Mouse (Mus musculus): ENCODE results near the gene Has1.

Has1 gene

GRCm38 (mm10) chr17:17845187-17846027 lies 9.6 kb downstream of the Has1 start:
- in situ Hi-C loops (cut with MboI, MseI), result loop anchor here (5.0 to 10.0 kb wide), 4 partner anchors 83 to 471 kb away; partner anchors contain the start of genes Lnpep (in 1 of the 2) and Riok2 (in 1 of the 2)

- in situ Hi-C loops (cut with MboI, MseI), result loop anchor here (5.0 to 10.0 kb wide), 4 partner anchors 82 to 470 kb away; partner anchors contain the start of genes Lnpep (in 1 of the 2) and Riok2 (in 1 of the 2)
Observed at GRCm38 (mm10) chr17:17844606-17845005, 10.4 kb downstream of the Has1 start.

DNA sequence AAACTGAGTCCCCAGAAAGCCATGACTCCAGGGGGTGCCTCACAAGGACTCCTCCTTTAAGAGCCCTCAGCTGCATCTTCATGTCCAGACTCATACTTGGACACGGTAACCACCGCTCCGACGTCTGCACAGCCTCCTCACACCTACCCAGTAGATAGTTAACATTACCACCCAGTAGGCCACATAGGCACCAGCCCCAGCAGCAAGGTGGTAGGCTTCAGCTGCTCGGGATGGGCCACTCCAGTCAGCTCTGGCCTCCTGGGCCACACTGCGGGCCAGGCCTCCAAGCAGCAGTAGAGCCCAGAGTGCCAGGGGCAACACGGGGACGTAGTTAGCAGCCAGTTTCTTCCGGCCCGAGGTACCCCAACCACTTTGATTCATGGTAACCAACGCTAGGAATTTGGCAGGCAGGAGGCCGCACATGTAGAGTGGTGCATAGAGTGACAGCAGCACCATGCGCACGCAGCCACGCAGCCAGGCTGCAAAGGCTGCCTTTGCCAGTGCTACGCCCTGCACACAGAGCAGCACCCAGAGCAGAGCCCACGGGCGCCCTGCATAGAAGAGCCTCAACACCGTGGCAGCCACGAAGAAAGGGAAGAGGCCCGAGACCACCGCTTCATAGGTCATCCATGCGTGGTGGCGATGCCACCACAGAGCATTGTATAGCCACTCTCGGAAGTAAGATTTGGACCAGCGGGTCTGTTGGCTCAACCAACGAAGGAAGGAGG lies 11.3 kb downstream of the Has1 start:
- in situ Hi-C loops (cut with MboI, MseI), result loop anchor here in 1 of 2 experiments (10.0 kb wide), 2 partner anchors 219 to 469 kb away; partner anchors contain the start of genes Lnpep and Riok2

GRCm38 (mm10) chr17:17840796-17841195 lies 14.2 kb downstream of the Has1 start:
- in situ Hi-C loops (cut with MboI, MseI), result loop anchor here in 1 of 2 experiments (10.0 kb wide), 2 partner anchors 216 to 466 kb away; partner anchors contain the start of genes Lnpep and Riok2

GRCm38 (mm10) chr17:17839276-17839675 lies 15.7 kb downstream of the Has1 start:
- in situ Hi-C loops (cut with MboI, MseI), result no loop called here

DNA sequence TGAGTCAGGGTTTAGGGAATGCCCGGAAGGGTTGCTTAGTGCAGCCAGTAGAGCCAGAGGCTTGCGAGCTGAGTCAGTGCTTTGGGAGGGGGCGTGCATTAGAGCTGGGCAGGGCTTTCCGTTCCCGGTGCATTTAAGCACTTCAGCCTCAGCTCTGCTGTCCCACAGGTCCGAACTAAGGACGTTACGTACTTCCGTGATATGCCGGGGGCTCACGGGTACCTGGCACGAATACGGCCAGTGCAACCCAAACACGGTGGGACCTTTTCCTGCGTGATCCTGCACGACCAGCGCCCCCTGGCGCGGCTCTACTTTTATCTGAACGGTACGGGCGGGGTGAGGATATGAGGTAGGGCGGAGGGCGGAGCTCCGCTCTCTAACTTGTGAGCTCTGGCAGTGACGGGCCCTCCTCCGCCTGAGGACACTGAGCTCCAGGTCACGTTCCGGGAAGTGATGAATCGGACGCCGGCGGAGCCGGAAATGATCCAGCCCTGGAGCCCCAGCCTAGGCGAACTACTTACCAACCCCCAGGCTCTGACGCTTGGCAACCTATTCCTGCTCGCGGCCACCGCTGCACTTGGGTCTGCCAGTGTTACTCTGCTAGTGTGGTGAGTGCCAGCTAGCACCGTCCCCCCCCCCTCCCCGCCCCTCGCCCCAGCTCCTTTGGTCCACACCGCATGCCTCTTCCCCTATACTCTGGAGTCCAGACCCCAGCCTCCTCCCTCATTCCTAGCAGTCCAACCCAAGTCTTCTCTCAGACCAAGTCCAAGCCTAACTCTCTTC lies 16.9 kb downstream of the Has1 start:
- in situ Hi-C loops (cut with MboI, MseI), result no loop called here

DNA sequence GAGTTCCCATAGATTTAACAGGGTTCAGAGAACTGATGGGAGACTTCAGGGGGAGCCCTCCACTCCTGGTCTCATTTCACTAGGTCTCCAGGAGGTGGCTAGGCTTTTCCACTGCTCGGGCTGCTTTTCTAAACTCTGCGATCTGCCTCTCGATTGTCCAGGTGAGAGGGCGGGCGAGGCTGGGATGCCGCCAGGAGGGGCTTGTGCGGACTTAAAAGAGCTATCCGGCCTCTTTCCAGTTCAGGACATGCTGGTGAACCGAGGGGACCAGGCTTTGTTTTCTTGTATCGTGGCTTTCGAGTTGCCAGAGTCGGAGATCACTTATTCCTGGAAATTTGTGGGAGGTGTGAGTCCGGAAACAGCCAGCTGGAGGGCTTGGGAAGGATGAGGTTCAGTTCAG lies 17.6 kb downstream of the Has1 start:
- in situ Hi-C loops (cut with MboI, MseI), result no loop called here

GRCm38 (mm10) chr17:17836101-17836500 lies 18.9 kb downstream of the Has1 start:
- in situ Hi-C loops (cut with MboI, MseI), result no loop called here

GRCm38 (mm10) chr17:17834896-17835295 lies 20.1 kb downstream of the Has1 start:
- in situ Hi-C loops (cut with MboI, MseI), result loop anchor here (5.0 kb wide), 2 partner anchors 58 to 67 kb away; no protein-coding TSS in a partner anchor

- in situ Hi-C loops (cut with MboI, MseI), result loop anchor here (5.0 kb wide), 2 partner anchors 53 to 72 kb away; no protein-coding TSS in a partner anchor
Observed at GRCm38 (mm10) chr17:17830731-17831130, 24.3 kb downstream of the Has1 start.

GRCm38 (mm10) chr17:17829816-17830535 lies 25.0 kb downstream of the Has1 start:
- in situ Hi-C loops (cut with MboI, MseI), result loop anchor here (5.0 kb wide), 2 partner anchors 53 to 72 kb away; no protein-coding TSS in a partner anchor

DNA sequence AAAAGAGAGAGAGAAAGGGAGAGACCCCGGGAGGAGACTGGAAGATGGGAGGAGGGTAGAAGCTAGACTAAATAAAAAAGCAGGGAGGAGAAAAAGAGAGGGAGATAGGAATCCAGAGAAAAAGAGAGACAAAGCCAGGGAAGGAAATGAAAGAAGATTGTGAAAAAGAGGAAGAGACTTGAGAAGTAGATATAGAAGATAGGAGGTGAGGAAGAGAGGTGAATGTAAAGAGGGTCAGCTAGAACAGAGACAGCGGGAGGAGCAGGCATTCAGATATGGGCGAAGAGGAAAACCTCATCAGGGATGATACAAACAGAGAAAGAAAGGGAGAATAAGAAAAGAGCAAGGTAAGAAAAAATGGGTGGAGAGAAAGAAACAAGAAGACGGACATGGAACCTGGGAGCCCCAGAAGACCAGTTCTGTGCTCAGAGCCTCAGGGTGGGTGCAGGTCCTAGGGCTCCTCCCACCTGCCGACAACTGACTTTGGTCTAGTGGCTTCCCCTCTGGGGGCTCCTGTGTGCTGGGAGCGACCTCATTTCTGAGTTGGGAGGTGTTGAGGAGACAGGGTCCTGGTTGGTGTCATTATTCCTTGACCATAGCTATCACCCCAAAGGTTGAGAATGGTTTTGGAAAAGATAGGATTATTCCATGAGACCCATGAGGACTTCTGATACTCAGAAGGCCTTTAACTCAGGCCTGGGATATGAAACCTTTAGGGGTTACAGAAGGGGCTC lies 25.8 kb downstream of the Has1 start:
- in situ Hi-C loops (cut with MboI, MseI), result no loop called here

DNA sequence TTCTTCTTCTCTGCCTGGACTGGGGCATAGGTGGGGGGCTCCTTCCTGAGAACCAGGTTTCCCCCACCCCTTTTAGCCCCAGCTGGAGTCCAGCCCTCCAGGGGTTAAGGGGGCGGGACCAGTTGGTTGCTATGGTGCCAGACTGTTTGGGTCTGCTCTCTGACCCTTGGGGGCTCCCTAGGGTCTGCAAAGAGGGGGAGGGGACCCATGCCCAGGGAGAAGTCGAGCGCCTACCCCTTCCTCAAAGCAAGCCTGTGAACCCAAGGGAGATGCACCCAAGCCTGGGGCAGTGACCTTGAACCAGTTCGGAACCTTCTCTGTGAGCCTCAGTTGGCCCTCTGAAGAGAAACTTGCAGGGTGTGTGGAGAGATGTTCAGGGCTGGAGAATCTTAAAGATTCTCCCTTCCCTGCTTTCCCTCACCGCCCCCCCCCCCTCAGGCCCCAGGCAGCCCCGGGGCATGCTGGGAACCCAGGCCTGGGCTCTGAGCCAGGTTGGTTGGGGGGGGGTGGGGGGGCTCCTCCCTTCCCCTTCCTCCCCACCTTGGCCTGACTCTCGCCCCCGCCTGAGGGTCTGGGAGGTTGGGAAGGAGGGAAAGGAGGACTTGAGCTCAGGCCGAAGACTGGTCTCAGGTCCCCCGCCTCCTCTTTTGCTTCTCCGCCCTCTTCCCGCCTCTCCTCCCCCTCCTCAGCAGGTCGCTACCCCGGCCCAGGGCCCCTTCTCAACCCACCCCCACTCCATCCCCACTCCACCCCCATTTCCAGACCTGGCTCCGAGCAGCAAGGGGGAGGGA lies 26.6 kb downstream of the Has1 start:
- in situ Hi-C loops (cut with MboI, MseI), result no loop called here

DNA sequence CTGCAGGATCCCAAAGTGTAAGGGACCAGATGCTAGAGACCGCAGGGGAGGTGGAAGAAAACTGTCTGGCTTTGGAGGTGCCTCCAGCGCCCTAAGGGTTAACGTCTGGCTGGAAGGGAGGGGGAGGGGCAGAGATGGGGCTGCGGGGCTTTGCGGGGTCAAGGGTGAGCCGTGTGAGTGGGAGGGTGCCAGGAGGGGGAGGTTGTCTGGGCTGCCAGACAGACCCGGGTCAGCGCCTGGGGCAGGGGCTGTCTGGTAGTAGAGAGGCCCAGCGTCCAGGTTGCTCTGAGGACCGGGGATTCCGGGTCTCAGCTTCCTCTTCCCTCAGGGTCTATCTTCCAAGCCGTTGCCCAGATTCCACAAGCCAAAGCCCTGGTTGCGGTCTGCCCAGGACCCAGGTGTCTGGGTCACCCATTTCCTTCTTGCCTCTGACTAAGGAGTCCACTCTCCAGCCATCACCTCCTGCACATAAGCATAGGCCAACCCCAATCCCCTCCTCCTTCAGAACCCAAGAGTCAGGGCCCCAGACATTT lies 27.3 kb downstream of the Has1 start:
- in situ Hi-C loops (cut with MboI, MseI), result no loop called here

DNA sequence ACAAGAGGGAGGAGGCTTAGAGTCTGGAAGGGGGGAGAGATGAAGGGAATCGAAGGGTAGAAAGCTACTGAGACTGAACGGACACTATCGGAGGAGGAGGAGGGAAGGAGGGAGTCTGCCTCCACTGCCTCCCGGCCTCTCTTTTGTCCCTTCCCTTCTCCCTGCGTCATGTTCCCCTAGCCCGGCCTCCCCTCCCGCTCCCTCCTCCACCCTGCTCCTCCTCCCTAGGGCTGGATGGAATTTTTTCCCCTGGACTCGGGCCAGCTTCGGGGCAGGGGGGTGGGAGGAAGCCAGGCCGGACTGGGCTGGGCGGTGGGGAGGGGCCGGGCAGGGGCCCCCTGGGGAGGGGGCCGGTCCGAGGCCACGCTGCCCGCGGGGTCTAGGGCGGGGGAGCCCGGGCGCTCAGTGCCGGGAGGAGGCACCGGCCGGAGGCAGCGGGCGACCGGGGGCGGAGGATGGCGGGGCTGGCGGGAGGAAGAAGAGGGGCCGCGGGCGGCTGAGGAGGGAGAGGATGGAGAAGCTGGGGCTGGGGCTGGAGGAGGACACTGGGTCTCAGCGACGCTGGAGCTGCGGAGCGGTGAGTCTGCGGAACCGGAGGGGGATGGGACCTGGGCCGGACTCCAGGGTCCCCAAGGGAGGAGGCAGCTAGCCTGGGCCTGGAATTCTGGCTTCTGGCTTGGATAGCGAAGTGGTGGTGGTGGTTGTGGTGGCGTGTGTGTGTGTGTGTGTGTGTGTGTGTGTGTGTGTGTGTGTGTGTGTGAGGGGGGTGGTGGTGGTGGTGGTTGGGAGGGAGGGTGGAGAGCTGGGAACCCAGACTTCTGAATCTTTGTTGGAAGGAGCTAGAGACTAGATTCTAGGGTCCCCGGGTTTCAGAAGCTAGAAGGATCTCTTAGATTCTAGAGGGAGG lies 28.0 kb downstream of the Has1 start, which contains the start of gene Spaca6:
Spaca6 (plus strand) TSS at position 408 of the 907 bp plus-strand sequence.
- in situ Hi-C loops (cut with MboI, MseI), result no loop called here

DNA sequence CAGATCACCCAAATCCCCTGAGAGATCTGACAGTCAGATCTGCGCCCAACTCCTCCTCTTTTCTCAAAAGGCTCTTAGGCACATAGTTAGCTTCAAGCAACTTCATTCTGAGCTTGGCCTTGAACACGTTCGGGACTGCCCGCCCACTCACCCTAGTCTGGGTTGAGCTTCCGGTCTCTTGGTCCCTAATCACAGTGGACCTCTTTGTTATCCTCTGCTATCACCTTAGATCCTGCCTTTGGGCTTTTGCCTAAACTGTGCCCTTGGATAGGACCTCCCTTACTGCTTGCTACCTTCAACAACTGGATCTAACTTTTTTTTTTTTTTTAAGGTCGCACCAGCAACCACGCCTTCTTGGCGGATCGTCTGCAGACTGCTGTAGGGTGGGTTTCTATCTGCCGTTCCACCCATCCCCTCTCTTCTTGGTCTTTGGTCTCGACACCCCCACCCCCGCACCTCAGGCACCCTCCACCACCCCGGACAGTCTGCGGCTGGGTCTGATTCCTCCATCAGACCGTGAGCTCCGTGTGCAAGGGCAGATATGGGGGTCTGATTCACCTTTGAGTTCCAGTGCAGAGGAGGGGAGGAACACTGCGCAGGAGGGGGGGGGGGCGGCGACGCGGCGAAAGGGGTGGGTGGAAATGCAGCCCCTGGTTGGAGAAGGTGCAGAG lies 28.9 kb downstream of the Has1 start:
- in situ Hi-C loops (cut with MboI, MseI), result no loop called here

Measured in T-helper 17 cell (primary cell).